7 mouse cellular contexts compared by ENCODE assay signal in the genomic region with DNA sequence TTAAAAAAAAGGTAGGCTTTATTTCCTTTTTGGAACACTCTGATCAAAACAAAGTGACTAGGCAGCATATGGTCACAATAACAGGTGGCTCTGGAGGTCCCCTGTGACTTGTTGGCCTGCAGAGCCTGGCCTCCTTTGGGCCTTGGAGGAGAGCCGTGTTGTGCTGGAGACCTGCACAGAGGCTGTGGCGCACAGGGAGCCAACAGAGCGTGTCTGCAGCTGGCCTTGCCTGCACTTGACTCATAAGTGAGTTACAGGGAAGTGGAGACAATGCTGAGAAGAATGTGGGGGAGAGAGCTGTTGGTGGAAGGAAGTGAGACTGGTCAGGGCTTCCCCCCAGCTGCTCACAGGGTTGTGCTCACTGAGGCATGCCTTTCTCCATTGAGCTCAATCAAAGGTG.
A peak's percentile ranks its signal among the peaks of the same experiment; 100 is the strongest.
DNase-seq lines count a peak whose midpoint lies in the region; ATAC-seq and TF ChIP-seq lines count a peak whose summit lies in the region.

No protein-coding gene starts in this region.

- TF ChIP-seq POLR2A in myocyte (IDR thresholded peaks at IDR 0.05; ENCODE audit: insufficient read length, low read depth) = no peak

- H3K4me1 ChIP-seq in kidney, embryonic 15.5 days = peaks cover 11% of the 10 kb centered on the region

- TF ChIP-seq CTCF in layer of hippocampus, adult 2 months (conservative IDR thresholded peaks at IDR 0.05) = no peak

- no peaks in the 10 kb centered on the region for H3K36me3 ChIP-seq in kidney, embryonic 15.5 days
- no peaks in the 10 kb centered on the region for H3K36me3 ChIP-seq in myocyte (ENCODE audit: control insufficient read depth, insufficient read depth)

- no peak overlapping the region for H3K4me3 ChIP-seq in kidney, embryonic 15.5 days (replicated peaks)
- no peak overlapping the region for H3K4me3 ChIP-seq in myocyte
- H3K4me3 ChIP-seq in layer of hippocampus, adult 2 months = no peak overlapping the region

- H3K9me3 ChIP-seq in kidney, embryonic 15.5 days (replicated peaks) = no peaks in the 10 kb centered on the region

- no peaks in the 10 kb centered on the region for H3K27me3 ChIP-seq in kidney, embryonic 15.5 days
- no peaks in the 10 kb centered on the region for H3K27me3 ChIP-seq in myocyte (ENCODE audit: control insufficient read depth, insufficient read depth, insufficient read length)

- H3K79me2 ChIP-seq in myocyte (ENCODE audit: control insufficient read depth, insufficient read depth) = no peaks in the 10 kb centered on the region

- no peak overlapping the region for H3ac ChIP-seq in myocyte (ENCODE audit: control insufficient read depth, insufficient read length)

- DNase-seq in right cerebral cortex, postnatal 25 days = peak; percentile 7
- DNase-seq in right cerebral cortex, adult 18-20 months = no peak
- peak; percentile 59 to 63 for DNase-seq in cerebellum, adult 18-20 months
- peak; percentile 25 to 64 for DNase-seq in gastrocnemius, postnatal 4 days (ENCODE audit: low spot score in 2 of 2)
- no peak for DNase-seq in layer of hippocampus, adult 2 months (ENCODE audit: low spot score in 2 of 2)

- no peak overlapping the region for H3K9ac ChIP-seq in kidney, embryonic 15.5 days

- H3K27ac ChIP-seq in kidney, embryonic 15.5 days = peak overlapping the region; percentile 79
- no peak overlapping the region for H3K27ac ChIP-seq in layer of hippocampus, adult 2 months

- 11% methylated on average over 3 of the region's 3 CpGs for WGBS in kidney, embryonic 15.5 days

- peak; percentile 96 for ATAC-seq in kidney, embryonic 15.5 days (replicated peaks; ENCODE audit: low FRiP score)

- no peak overlapping the region for H3K4me2 ChIP-seq in kidney, embryonic 15.5 days
- H3K4me2 ChIP-seq in myocyte (ENCODE audit: low read depth) = no peak overlapping the region

TF ChIP-seq in myocyte, 11 proteins besides CTCF, POLR2A, EP300 and RAD21:
- TF ChIP-seq TCF3 (IDR thresholded peaks at IDR 0.05; ENCODE audit: insufficient read length, low read depth) = no peak
- TF ChIP-seq MYOD1 (IDR thresholded peaks at IDR 0.05; ENCODE audit: control insufficient read depth in 1 of 3, insufficient read length in 2 of 3, low read depth in 2 of 3) = peak in 2 of 3 experiments; percentile 44 to 66
- peak in 2 of 3 experiments; percentile 56 to 67 for TF ChIP-seq MYOG (IDR thresholded peaks at IDR 0.05; ENCODE audit: control insufficient read depth in 1 of 3, insufficient read depth in 1 of 3, insufficient read length in 2 of 3, low read depth in 2 of 3)
TF ChIP-seq in myocyte: peak in this region for 2.

Comparison
In these comparisons a context has a peak if more than half of its experiments do, and no peak if none do; other contexts are left out.
1. DNase-seq: peak in right cerebral cortex, postnatal 25 days (single experiment), cerebellum, adult 18-20 months (2 of 2) and gastrocnemius, postnatal 4 days (2 of 2); none in right cerebral cortex, adult 18-20 months (single experiment) and layer of hippocampus, adult 2 months (0 of 2).